Mouse (Mus musculus): ENCODE data around the gene Nkain2. TPM values are rescaled to one million over a fixed set of nuclear protein-coding genes. Genes with fewer than 3 reads are reported as not detected.

Nkain2 gene
- total RNA-seq, 2 experiments from 2014 or later = 23.8 to 25.5 TPM

GRCm38 (mm10) chr10:31647270-31647669 lies 1243.0 kb downstream of the Nkain2 start:
- no peak for DNase-seq (ENCODE audit: low spot score in 2 of 2)

GRCm38 (mm10) chr10:31646083-31646482 lies 1244.2 kb downstream of the Nkain2 start:
- no peak for DNase-seq (ENCODE audit: low spot score in 2 of 2)

Other genes starting within 250 kb of the Nkain2 start
- under 1 TPM; 0.47 to 0.51 TPM for gene Trdn, start 190.1 kb upstream of the Nkain2 start, total RNA-seq (2021)

All from layer of hippocampus, adult 18-20 months (tissue).